Mouse (Mus musculus) lung, embryonic 16.5 days (tissue): ENCODE measurements at regions not wholly inside any gene's neighbourhood (a gene's known extent, or its start where the extent isn't known, plus 50 kb on each side); places are given as distances from the start of the nearest gene placed in this dataset.

Experiments
- ATAC-seq: fragments of 200-750 bp; cut with Nextera tagmentation; 2 replicates; pipeline ENCODE4 v1.8.0; 2017; ENCODE audit warnings: low read depth, mild to moderate bottlenecking, moderate library complexity
- H3K27ac ChIP-seq: fragments of 300-500 bp; sonication (generic); 2 replicates; pipeline ENCODE4 v1.5.1; 2014; ENCODE audit warnings: mild to moderate bottlenecking, control low read depth, low read length
- H3K27me3 ChIP-seq: fragments of 300-500 bp; sonication (generic); 2 replicates; pipeline ENCODE4 v1.6.1; 2014; ENCODE audit warnings: low read depth, low read length, mixed read lengths; ENCODE audit not compliant: control insufficient read depth, insufficient read depth
- H3K36me3 ChIP-seq: fragments of 300-500 bp; sonication (generic); 2 replicates; pipeline ENCODE4 v1.6.1; 2014; ENCODE audit warnings: low read length; ENCODE audit not compliant: control insufficient read depth, insufficient read depth
- H3K4me1 ChIP-seq: fragments of 300-500 bp; sonication (generic); replicated peaks from 2 replicates; pipeline ENCODE4 v1.6.1; 2014; ENCODE audit warnings: low read length, mixed read lengths; ENCODE audit not compliant: control insufficient read depth, insufficient read depth
- H3K4me2 ChIP-seq: fragments of 300-500 bp; sonication (generic); 2 replicates; pipeline ENCODE4 v1.6.1; 2014; ENCODE audit warnings: low read depth, low read length, control low read depth
- H3K4me3 ChIP-seq: fragments of 300-500 bp; sonication (generic); 2 replicates; pipeline ENCODE4 v1.5.1; 2014; ENCODE audit warnings: mild to moderate bottlenecking, low read length, control low read depth
- H3K9ac ChIP-seq: fragments of 300-500 bp; sonication (generic); 2 replicates; pipeline ENCODE4 v1.6.1; 2014; ENCODE audit warnings: low read length, control low read depth
- H3K9me3 ChIP-seq: fragments of 300-500 bp; sonication (generic); 2 replicates; pipeline ENCODE4 v1.6.1; 2016; ENCODE audit warnings: low read length; ENCODE audit not compliant: control insufficient read depth
- WGBS: fragments of 180-500 bp; shearing (Covaris S2); extraction: QIAGEN DNeasy Blood & Tissue Kit; methylation state at CpG from one replicate; pipeline ENCODE4 v1.1.7; 2014; 5-methylcytosine and 5-hydroxymethylcytosine counted together

- H3K4me1 ChIP-seq: peaks cover 16% of the 10 kb centered on the region
- ATAC-seq: peak; percentile 68
- no peaks in the 10 kb centered on the region for H3K36me3 ChIP-seq
- H3K9ac ChIP-seq: 0 out of 2 replicates have a peak overlapping the region, but pooled peaks have one; percentile 22
- peaks cover 3% of the 10 kb centered on the region; the same call in 1 of the 2 replicates for H3K27me3 ChIP-seq
- no peaks in the 10 kb centered on the region for H3K9me3 ChIP-seq
- peak overlapping the region; percentile 22; the same call in 1 of the 2 replicates for H3K4me3 ChIP-seq
- WGBS: 20% methylated on average over 24 of the region's 24 CpGs
- H3K27ac ChIP-seq: no peak overlapping the region
- H3K4me2 ChIP-seq: peak overlapping the region; percentile 50
Observed at GRCm38 (mm10) chr8:91747174-91747859, 54.5 kb downstream of the Irx3 start.

GRCm38 (mm10) chr8:91724646-91725045 is 77.2 kb downstream of the Irx3 start:
- no peak for ATAC-seq
- Histone ChIP-seq H3K27ac (no peak overlapping the region), H3K4me1 (no peaks in the 10 kb centered on the region), H3K36me3 (no peaks in the 10 kb centered on the region), H3K9me3 (no peaks in the 10 kb centered on the region), H3K4me3 (no peak overlapping the region), H3K27me3 (no peaks in the 10 kb centered on the region), H3K9ac (no peak overlapping the region), H3K4me2 (no peak overlapping the region)
- 52% methylated on average over 2 of the region's 2 CpGs for WGBS
